Mouse (Mus musculus) WW6 (cell line): ENCODE results near the gene Duxbl3.
"Not testable (repeated sequence)": the region's sequence is repeated elsewhere in the genome, so short reads cannot be mapped to it uniquely, and the experiment has no call there.

Experiments
- DNase-seq: peaks from one replicate; pipeline ENCODE4 v3.0.0-alpha.2; 2013; ENCODE audit warnings: low read depth, low spot score

Gene Duxbl3

GRCm38 (mm10) chr14:26257756-26258617 lies at the start of gene Duxbl3:
TSS of gene Duxbl3 (plus strand) at chr14:26257962.
- not testable (repeated sequence) for DNase-seq

GRCm38 (mm10) chr14:26216233-26217000 lies 41.3 kb upstream of the Duxbl3 start:
- not testable (repeated sequence) for DNase-seq

DNA sequence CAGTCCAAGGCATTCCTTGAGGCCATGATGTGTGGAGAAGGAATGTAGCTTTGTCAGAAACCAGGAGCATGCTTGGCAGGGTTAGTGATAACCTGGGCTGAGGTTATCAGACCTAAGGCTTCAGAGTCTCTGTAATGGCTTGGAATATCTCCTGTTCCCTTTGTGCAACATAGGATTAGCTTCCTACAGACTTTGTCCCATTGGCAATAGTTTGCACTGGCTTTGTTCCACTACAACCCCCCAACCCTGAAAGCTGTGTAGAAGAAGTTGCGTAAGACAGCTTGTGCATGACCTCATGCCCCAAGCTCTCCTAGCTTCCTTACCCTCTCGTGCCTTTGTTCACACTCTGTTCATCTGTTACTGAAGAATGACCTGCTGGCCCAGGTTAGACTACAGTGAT lies 20.6 kb upstream of the Duxbl3 start:
- not testable (repeated sequence) for DNase-seq

DNA sequence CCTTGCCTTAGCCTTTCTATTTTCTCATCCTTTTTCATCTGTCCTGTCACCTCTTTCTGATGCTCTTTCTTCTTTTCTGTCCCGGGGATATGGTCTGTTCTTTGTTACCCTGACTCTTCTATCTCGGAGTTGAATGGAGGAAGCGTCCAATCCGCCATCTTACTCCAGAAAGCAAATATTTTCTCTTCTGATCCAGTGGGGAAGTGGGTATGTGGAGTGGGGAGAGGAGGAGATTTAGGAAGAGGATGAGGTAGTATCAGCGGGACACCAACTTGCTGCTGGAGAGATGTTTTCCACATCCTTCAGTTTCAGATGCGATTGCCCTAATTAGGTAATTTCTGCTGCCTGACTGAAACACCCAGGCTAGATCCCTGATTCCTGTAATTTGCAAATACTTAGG lies 967 bp downstream of the Duxbl3 start:
- DNase-seq: not testable (repeated sequence)

DNA sequence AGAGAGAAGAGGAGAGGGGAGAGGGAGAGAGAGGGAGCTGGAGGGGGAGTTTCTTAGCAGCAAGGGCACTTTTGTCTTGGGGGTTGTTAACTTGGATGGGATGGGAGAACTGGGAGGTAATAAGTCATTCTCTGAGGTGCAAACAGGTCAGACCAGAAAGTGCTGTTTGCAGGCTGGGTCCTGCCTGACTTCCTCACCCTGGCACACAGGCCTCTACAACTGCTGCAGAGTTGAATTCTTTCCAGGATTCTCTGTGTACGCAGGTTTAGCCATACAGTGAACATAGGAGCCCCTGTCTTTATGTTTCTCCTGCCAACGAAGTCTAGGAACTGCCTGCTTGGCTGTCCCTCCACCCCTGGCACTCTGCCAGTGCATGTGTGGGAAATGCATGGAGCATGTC lies 29.0 kb downstream of the Duxbl3 start:
- not testable (repeated sequence) for DNase-seq

- no peak for DNase-seq
These were observed 36.1 kb downstream of the Duxbl3 start for GRCm38 (mm10) chr14:26293859-26294258.

DNA sequence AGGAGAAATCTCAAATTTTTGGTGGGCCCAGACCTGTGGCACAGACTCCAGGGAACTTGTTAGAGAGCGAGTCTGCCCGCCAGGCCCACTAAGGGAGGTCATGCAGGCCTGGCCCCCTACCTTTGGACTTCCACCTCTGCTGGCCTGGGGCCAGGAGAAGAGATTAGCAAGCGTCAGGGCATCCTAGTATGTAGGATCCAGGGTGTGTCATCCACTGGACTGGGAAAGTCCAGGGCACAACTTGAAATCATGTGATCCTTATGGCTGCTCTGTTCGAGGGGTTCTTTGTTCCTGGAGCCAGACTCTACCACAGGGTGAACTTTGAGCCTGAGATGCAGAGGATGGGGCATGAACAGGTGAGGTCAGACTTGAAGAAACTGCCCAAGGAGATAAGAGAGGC lies 39.3 kb downstream of the Duxbl3 start:
- DNase-seq: no peak

- DNase-seq: no peak
These were observed 39.7 kb downstream of the Duxbl3 start for GRCm38 (mm10) chr14:26297484-26297883.

- DNase-seq: no peak
These were observed 45.3 kb downstream of the Duxbl3 start for GRCm38 (mm10) chr14:26303111-26303510.

DNA sequence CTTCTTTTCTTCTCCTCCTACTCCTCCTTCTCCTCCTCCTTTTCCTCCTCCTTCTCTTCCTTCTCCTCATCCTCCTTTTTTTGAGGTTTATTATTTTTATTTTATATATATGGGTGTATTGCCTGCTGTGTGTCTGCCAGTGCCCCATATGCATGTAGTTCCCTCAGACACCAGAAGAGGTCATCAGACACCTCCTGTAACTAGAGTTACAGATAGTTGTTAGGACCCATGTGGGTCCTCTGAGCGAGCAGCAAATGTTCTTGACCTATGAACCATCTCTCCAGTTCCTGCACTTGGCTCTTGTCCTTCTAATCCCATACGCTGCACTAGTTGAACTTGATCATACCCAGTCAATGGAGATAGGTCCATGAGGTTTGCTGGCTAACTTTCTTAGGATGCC lies 48.3 kb downstream of the Duxbl3 start:
- DNase-seq: peak; percentile 34

- no peak for DNase-seq
These were observed 51.1 kb downstream of the Duxbl3 start for GRCm38 (mm10) chr14:26308813-26309212.

DNA sequence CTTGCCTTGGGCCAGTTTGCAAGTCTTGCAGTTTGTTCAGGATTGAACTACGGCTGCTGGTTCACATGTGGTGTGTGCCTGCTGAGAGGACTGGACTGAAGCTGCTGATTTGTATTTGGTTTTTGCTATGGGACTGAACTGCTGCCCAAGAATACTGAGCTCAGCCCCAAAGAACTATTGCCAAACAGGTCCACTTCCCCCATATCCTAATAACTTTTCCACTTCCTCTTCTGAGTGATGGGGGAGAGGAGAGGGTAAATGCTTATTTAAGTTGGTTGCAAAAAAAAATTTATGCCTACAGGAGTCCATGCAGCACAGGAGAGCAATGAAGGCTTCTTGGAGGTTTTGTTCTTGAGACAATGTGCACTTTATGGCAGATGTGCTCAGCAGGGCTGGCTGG lies 51.7 kb downstream of the Duxbl3 start:
- no peak for DNase-seq

DNA sequence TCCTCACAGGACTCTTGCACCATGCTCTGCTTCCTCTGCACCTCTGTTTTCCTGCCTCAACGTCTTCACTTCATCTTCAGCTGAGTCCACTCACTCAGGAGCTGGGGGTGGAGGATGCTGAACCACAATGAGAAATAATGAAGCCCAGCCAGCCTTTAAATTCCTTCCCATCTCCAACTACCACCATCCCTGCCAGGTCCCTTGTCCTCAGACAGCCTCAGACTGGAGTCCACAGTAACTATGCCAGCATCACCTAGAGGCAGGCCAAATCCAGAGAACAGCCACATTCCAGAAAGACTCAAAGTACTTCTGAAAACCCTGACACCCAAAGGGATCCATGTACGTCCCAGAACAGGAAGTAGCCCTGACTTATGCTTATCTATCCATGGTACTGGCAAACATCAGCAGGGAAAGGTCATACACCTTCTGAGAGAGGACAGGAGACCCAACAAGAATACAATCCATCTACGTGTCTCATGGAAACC lies 58.5 kb downstream of the Duxbl3 start:
- DNase-seq: no peak
